Mouse (Mus musculus): ENCODE data around the gene Txndc12. TPM values are rescaled to one million over a fixed set of nuclear protein-coding genes. Genes with fewer than 3 reads are reported as not detected.

Txndc12 gene
- total RNA-seq (2021), result 10 to 100 TPM; 71.6 to 75.7 TPM
- 6.4 and 10.6 TPM in 2 replicates for polyA plus RNA-seq (2012; rRNA removed)
- long read RNA-seq, transcript Txndc12-201 (7 exons, 1,359 nt), result major isoform, 36 of 36 reads
- long read RNA-seq, partial matches to known transcripts, result 0 of 36 reads
- long read RNA-seq, other reads (novel, unspliced or antisense), result 0 of 36 reads

GRCm38 (mm10) chr4:108834115-108834970, at the start of gene Txndc12:
Txndc12 (plus strand) TSS chr4:108834601.
- peak; percentile 92 for DNase-seq

DNA sequence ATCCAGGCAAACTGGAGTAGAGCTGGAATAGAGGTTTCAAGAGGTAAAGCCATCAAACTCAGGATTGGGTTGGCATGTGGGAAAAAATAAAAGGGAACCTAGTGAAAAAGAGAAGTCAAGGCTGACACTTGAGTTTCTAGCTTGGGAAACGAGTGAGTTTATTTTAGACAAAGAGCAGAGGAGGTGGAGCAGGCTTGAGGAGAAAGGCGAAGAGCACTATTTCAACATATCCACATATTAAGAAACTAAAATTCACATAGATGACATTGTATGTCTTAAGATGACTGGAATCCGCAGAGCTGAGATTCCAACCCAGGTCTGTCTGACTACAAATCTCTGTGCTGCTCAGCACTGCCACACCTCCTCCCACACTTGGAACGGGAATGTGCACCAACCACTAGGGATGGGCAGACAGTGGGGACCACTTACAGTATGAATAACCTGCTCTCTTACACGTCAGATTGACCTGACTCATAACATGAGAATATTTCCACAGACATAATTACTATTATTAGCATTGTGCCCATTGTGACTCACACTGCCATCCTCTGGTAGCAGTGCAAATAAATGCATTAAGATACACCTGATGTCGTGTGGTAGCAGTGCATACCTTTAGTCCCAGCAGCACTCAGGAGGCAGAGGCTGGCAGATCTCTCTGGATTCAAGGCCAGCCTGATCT, 45.0 kb upstream of the Txndc12 start:
- DNase-seq, result no peak

GRCm38 (mm10) chr4:108790507-108790906, 43.9 kb upstream of the Txndc12 start:
- no peak for DNase-seq

- DNase-seq, result no peak
Measured at GRCm38 (mm10) chr4:108793941-108794340, 40.5 kb upstream of the Txndc12 start.

DNA sequence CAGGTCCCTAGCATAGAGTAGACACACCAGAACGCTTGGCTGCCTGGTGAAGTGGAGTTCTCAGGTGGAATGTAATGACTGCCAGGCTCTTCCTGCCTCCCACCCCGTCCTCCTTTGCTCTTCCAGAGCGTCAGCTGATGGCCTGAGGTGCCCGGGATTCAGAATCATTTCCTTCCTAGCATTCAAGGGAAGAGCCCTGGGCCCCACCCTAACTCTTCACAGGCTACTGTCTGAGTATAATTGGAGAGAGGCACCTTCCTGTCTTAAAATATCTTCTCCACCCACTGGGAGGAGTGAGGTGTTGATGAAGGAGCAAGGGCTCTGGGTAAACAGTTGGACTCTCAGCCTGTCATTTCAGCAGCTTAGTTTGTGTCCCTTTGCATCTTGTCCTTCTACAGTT, 37.7 kb upstream of the Txndc12 start:
- no peak for DNase-seq

GRCm38 (mm10) chr4:108798083-108798830, 36.1 kb upstream of the Txndc12 start:
- peak; percentile 70 for DNase-seq

- DNase-seq, result no peak
Measured at GRCm38 (mm10) chr4:108803535-108803934, 30.9 kb upstream of the Txndc12 start.

GRCm38 (mm10) chr4:108811142-108811541, 23.3 kb upstream of the Txndc12 start:
- peak; percentile 16 for DNase-seq

- no peak for DNase-seq
Measured at GRCm38 (mm10) chr4:108811550-108811949, 22.9 kb upstream of the Txndc12 start.

GRCm38 (mm10) chr4:108825677-108826076, 8.7 kb upstream of the Txndc12 start:
- DNase-seq, result no peak

DNA sequence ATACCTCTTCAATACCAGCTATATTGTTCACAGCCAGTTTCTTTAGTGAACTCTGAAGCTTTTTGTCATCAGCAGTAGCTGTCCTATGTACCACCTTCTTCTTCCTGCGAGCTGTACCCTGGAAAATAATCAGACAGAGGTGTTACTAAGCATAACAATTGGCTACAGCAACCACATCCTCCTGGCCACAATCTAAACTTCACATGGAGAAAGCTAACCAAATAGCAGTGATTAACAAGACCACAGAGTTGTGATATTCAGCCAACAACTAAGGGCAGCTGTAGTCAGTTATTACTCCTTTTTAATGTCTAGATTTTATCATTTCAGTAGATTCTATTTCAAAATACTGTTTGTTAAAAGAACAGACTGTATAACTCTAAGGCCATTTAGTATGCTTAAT, 8.3 kb upstream of the Txndc12 start:
- DNase-seq, result no peak

- no peak for DNase-seq
Measured at GRCm38 (mm10) chr4:108826643-108827042, 7.8 kb upstream of the Txndc12 start.

GRCm38 (mm10) chr4:108830698-108831097, 3.7 kb upstream of the Txndc12 start:
- DNase-seq, result no peak

- peak; percentile 94 for DNase-seq
Measured at GRCm38 (mm10) chr4:108832916-108833827, 1.2 kb upstream of the Txndc12 start, which contains the start of gene Btf3l4. Btf3l4 (minus strand) TSS chr4:108833614.

GRCm38 (mm10) chr4:108833828-108834114, 630 bp upstream of the Txndc12 start:
- DNase-seq, result no peak

GRCm38 (mm10) chr4:108834971-108835311, 540 bp downstream of the Txndc12 start:
- DNase-seq, result peak; percentile 44

DNA sequence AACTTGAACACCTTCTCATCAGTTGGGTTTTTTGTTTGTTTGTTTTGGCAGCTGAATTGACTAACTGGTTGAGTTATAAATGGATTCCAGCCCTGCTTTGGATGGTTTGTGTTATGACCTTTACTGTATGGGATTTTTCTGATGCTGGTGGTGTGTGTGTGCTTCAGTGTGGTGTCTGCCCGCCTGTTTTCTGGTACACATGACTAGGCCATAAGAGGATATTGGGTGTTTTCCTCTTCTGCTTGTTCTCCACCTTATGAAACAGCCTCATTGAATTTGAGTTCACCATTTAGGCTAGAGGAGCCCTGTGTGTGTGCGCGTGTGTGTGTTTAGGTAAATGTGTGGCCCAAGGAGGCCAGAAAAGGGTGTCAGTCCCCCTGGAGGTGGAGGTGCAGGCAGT, 1.1 kb downstream of the Txndc12 start:
- no peak for DNase-seq

DNA sequence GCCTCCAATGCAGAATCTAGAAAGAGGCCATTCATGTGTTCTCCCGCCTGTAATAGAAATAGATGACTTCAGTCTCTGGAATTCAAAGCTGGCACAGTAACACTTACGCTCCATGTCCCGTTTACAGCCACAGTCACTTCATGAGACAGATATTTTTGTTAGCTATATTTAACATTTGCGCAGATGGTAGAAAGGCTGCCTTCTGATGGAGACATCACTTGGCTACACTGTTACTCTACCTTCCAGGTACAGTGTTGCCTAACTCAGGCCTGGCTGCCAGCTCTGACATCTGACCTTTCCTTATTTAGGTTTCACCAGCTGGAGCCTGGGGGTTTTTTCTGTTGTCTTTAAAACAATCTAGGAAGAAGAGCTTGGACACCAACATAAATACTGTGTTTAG, 3.6 kb downstream of the Txndc12 start:
- no peak for DNase-seq

- DNase-seq, result no peak
Measured at GRCm38 (mm10) chr4:108841920-108842578, 7.6 kb downstream of the Txndc12 start.

GRCm38 (mm10) chr4:108843336-108843735, 8.9 kb downstream of the Txndc12 start:
- DNase-seq, result no peak
